Mouse (Mus musculus): ENCODE data around the gene 1700011L22Rik.

The 1700011L22Rik gene

DNA sequence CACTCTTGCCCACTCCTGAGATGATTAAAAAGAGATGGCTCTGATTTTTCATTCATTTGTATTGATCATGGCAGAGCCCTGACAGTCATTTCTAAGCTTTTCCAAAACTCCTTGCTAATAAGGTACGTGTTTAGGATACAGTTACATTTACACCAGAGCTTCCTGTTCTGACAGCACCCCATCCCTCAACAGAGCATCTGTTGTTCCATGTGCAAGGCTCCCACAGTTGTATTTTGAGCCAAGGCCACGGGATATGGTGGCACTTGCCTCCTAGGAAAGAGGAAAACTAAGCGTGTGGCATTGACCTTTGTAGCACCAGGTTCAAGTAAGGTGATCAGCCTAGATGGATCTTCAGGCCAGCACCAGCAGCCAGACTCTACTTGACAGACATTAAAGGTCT is 83.1 kb downstream of the 1700011L22Rik start:
- no peak for DNase-seq

- peak; percentile 26 for DNase-seq
These were observed 84.0 kb downstream of the 1700011L22Rik start for GRCm38 (mm10) chr8:79164336-79164735.

DNA sequence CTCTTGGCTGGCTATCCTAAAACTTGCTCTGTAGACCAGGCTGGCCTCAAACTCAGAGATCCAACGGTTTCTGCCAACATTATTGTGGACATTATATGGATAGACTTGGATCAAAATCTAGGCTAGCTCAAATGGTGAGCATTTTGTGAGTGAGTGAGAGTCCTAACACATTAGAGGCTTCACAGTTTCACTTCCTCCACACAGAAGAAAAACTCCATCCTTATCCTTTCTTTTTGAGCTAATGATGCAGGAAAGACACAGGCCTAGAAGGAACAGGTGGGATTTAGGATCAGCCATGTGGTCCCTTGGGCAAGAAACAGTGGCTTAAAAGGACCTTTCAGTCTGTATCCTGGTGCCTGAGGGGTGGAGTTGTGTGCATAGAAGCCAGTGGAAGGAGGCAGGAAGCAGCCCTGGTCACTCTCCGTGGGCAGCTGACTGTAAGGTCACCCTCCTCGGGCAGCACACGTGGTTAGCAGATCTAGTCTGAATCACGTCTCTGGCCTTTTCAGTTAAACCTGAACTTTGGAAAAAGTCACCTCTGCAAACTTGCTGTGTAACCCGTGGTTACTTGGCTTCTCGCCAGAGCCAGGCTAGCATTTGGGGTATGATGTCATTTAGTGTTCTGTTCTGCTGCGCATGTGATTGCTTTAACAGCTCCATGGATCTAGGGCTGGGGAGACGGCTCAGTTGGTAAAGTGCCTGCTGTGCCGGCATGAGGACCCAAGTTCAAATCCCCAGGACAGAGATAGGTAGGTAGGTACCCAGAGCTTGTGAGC is 85.6 kb downstream of the 1700011L22Rik start:
- DNase-seq, result peak; percentile 41 to 48

DNA sequence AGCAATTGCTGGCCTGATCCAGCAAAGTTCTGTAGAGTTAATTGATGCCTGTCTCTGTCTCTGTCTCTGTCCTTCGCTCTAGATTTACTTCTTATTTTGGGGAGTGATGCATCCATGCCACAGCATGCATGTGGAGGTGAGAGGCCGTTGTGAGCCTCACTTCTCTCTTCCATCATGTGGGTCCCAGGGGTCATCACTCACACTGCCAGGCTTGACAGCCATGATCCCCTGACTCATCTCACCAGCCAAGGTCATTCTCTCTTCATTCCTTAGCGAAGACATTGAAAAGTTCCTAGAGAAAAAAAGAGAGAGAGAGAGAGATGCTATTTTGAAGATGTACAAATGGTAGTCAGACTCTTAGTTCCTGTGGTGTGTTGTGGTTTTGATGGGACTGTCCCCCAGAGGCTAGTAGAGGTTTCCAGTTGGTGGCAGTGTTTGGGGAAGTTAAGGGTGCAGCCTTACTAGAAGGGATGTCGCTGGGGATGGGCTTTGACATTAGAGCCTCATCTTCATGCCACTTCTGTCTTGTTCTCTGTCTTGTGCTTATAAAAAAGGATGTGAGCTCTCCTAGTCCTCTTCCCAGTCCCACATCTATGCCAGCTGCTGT is 87.1 kb downstream of the 1700011L22Rik start:
- DNase-seq, result no peak

Data from cerebellum, adult 18-20 months (tissue).